Mouse (Mus musculus): ENCODE results near the gene Gm10972.

DNA sequence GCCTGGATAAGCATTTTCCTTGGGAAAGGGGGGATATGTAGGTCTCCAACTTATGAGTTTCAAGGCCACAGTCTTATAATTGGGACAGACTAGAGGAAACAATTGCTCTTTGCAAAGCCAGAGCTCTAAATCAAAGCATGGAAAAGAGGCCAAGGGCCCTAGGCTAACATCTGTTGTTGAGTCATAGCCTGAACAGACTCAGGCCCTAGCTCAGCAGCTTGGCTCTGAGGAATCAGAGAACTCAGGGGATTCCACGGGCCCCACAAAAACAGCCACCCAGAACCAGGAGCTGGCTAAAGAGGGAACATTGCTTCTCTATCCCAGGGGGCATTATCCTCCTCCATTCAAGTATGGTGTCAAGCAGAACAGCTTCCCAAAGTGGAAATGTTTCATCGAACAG is 32.3 kb upstream of the Gm10972 start:
- TF ChIP-seq CTCF (IDR thresholded peaks at IDR 0.05; ENCODE audit: control insufficient read depth, insufficient read depth, insufficient read length) (no peak), USF1 (IDR thresholded peaks at IDR 0.05; ENCODE audit: low read depth) (no peak), MAX (IDR thresholded peaks at IDR 0.05) (no peak), FOSL1 (IDR thresholded peaks at IDR 0.05; ENCODE audit: insufficient read depth, low read length, poor library complexity, severe bottlenecking) (no peak), MYOG (IDR thresholded peaks at IDR 0.05; ENCODE audit: control insufficient read depth, extremely low read depth, insufficient read length) (no peak)
